ENCODE assay signal across 18 mouse cellular contexts in genomic region chr9:111221580-111221979, GRCm38 (mm10).
"Had no signal": no experiment of that assay in that cellular context is flagged by ENCODE, and none has a peak within 500 bp of the region (broad histone marks: within the 10 kb centered on the region; RNA-seq: fewer than 3 reads in every experiment).

No protein-coding gene starts in this region.

- DNase-seq: gastrocnemius, adult 2 months; gastrocnemius, postnatal 10 days; gastrocnemius, postnatal 25 days; heart, adult 11 months; heart, postnatal 10 days; heart, postnatal 4 days; kidney, adult 18-20 months; kidney, adult 8-10 months; kidney, postnatal 10 days; kidney, postnatal 25 days; kidney, postnatal 4 days; layer of hippocampus, postnatal 36 days; liver; liver, embryonic 13.5 days had no signal

- ATAC-seq: hindbrain, embryonic 16.5 days; inflammation-experienced regulatory T-cells, adult 6 months; intestine, embryonic 15.5 days; intestine, postnatal 0 days had no signal
